Mouse (Mus musculus) kidney, embryonic 14.5 days (tissue): ENCODE results near the gene Kif26b. TPM values are rescaled to one million over a fixed set of nuclear protein-coding genes. Genes with fewer than 3 reads are reported as not detected.

ENCODE experiments used
- ATAC-seq: fragments of 200-750 bp; cut with Nextera tagmentation; 2 replicates; pipeline ENCODE4 v1.8.0; 2017; ENCODE audit warnings: moderate number of reproducible peaks, mild to moderate bottlenecking, moderate TSS enrichment, moderate library complexity; ENCODE audit not compliant: low FRiP score, low TSS enrichment
- H3K27ac ChIP-seq: fragments of 300-500 bp; sonication (generic); 2 replicates; pipeline ENCODE4 v1.5.1; 2014; ENCODE audit warnings: low read depth, mild to moderate bottlenecking, low read length, moderate library complexity, mixed read lengths
- H3K27me3 ChIP-seq: fragments of 300-500 bp; sonication (generic); 2 replicates; pipeline ENCODE4 v1.6.1; 2014; ENCODE audit warnings: mild to moderate bottlenecking, low read length; ENCODE audit not compliant: control insufficient read depth, insufficient read depth
- H3K36me3 ChIP-seq: fragments of 300-500 bp; sonication (generic); 2 replicates; pipeline ENCODE4 v1.6.1; 2014; ENCODE audit warnings: low read length, mixed read lengths; ENCODE audit not compliant: control insufficient read depth, insufficient read depth
- H3K4me1 ChIP-seq: fragments of 300-500 bp; sonication (generic); 2 replicates; pipeline ENCODE4 v1.6.1; 2014; ENCODE audit warnings: low read length, mixed read lengths; ENCODE audit not compliant: control insufficient read depth, insufficient read depth
- H3K4me2 ChIP-seq: fragments of 300-500 bp; sonication (generic); replicated peaks from 2 replicates; pipeline ENCODE4 v1.6.1; 2014; ENCODE audit warnings: low read depth, mild to moderate bottlenecking, low read length
- H3K4me3 ChIP-seq: fragments of 300-500 bp; sonication (generic); 2 replicates; pipeline ENCODE4 v1.5.1; 2014; ENCODE audit warnings: mild to moderate bottlenecking, low read length
- H3K9ac ChIP-seq: fragments of 300-500 bp; sonication (generic); 2 replicates; pipeline ENCODE4 v1.6.1; 2014; ENCODE audit warnings: low read depth, mild to moderate bottlenecking, low read length, moderate library complexity
- H3K9me3 ChIP-seq: fragments of 300-500 bp; sonication (generic); 2 replicates; pipeline ENCODE4 v1.6.1; 2016; ENCODE audit warnings: low read length; ENCODE audit not compliant: control insufficient read depth
- WGBS: fragments of 180-500 bp; shearing (Covaris S2); extraction: QIAGEN DNeasy Blood & Tissue Kit; methylation state at CpG from one replicate; pipeline ENCODE4 v1.1.7; 2014; 5-methylcytosine and 5-hydroxymethylcytosine counted together
- polyA plus RNA-seq: library from polyadenylated mRNA; unstranded; fragments of >200 nt; fragmentation: Nextera tagmentation; extraction: Ambion mirVana; gene quantifications from 2 replicates; pipeline ENCODE4 v1.2.1, GENCODE M21; 2014

Kif26b gene
- polyA plus RNA-seq, 1 experiment from 2014 or later = 22.9 TPM

DNA sequence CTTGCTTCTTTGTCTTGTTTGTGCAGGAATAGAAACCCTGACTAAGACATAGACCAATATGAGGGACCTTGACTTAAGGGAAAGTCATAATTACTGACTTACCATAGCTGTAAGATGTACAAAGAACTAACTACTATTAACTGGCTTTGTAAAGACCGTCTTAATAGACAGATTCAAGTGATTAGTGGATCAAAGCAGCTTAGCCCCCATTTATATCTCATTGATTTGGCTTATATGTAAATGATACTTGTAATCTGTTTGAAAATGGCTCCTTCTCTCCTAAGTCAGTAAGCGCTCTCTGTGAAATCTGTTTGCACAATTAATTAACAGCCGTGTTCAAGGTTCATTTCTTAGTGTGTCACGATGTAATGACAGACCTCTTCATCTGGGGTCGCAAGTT lies 295.9 kb downstream of the Kif26b start:
- H3K9ac ChIP-seq = no peak overlapping the region
- H3K4me2 ChIP-seq = no peak overlapping the region
- WGBS = 81% methylated on average over 5 of the region's 5 CpGs
- H3K4me3 ChIP-seq = no peak overlapping the region
- H3K36me3 ChIP-seq = peaks cover 3% of the 10 kb centered on the region; the same call in 1 of the 2 replicates
- no peak for ATAC-seq
- no peak overlapping the region for H3K27ac ChIP-seq
- H3K9me3 ChIP-seq = no peaks in the 10 kb centered on the region
- 0 out of 2 replicates have a peak, but pooled peaks cover 13% of the 10 kb centered on the region for H3K4me1 ChIP-seq
- H3K27me3 ChIP-seq = no peaks in the 10 kb centered on the region

DNA sequence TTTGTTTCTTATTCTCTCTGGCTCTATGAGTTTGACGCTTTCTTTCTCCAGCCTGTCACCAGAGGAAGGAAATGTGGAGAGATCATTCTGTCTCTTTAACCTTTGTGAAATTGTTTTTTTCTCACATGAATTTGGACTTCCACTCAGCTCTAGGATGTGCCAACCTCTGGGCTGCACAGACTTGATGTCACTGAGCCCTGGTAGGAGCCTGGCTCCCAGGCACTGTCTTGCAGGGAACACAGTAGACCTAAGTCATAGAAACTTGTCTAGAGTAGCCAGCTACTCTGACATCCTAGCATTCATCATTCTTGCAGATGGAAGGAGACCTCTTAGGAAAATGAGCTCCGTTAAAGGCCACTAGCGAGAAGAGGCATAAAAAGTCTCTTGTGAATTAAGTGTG lies 298.3 kb downstream of the Kif26b start:
- 85% methylated on average over 3 of the region's 3 CpGs for WGBS

DNA sequence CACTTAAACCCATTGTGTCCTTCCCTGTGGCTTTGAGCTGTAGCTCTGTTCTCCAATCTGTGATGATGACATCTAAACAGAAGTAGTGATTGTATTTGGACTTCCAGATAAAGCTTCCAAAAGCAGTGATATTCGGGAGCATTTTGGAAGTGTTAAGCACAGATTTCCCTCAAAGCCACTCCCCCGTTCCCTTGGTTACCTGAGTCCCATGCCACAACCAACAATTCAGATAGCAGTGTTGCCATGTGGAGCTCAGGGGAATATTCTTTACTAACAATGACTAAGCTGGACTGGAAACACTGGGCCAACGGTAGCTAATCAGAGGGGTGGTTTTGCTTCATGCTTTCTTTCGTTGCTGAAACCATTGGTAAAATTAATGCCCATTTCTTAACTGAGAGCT lies 300.5 kb downstream of the Kif26b start:
- H3K4me2 ChIP-seq = no peak overlapping the region
- H3K4me3 ChIP-seq = no peak overlapping the region
- H3K27me3 ChIP-seq = no peaks in the 10 kb centered on the region
- ATAC-seq = no peak
- H3K9me3 ChIP-seq = no peaks in the 10 kb centered on the region
- 93% methylated on average over 4 of the region's 4 CpGs for WGBS
- no peaks in the 10 kb centered on the region for H3K36me3 ChIP-seq
- H3K27ac ChIP-seq = no peak overlapping the region
- 0 out of 2 replicates have a peak, but pooled peaks cover 6% of the 10 kb centered on the region for H3K4me1 ChIP-seq
- H3K9ac ChIP-seq = no peak overlapping the region

More for the DNA sequence above, 298.3 kb downstream of the Kif26b start:
- Histone ChIP-seq H3K27me3 (no peaks in the 10 kb centered on the region), H3K4me2 (no peak overlapping the region), H3K36me3 (no peaks in the 10 kb centered on the region), H3K9me3 (no peaks in the 10 kb centered on the region), H3K4me1 (0 out of 2 replicates have a peak, but pooled peaks cover 6% of the 10 kb centered on the region), H3K4me3 (no peak overlapping the region), H3K27ac (no peak overlapping the region), H3K9ac (no peak overlapping the region)
- no peak for ATAC-seq

DNA sequence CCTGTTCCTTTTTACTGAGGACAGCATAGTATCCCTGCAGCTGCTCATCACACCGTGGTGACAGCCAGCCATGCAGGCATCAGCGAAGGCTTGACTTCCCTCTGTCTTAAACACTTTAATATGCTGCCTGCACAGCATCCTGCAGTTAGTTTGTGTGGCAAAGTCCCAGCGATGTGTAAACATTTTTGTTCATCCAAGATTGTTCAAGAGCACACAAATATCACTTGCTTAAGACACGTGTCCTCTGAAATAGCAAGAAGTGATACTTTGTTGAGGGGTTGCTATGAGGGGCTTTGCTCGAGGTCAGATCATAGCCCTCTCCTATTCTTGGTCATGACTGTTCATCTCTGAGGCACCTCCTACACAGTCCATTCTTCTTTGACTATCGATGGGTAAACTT lies 303.6 kb downstream of the Kif26b start:
- Histone ChIP-seq H3K36me3 (no peaks in the 10 kb centered on the region), H3K4me2 (no peak overlapping the region), H3K4me1 (0 out of 2 replicates have a peak, but pooled peaks cover 3% of the 10 kb centered on the region), H3K9me3 (no peaks in the 10 kb centered on the region), H3K9ac (no peak overlapping the region), H3K27ac (no peak overlapping the region), H3K27me3 (no peaks in the 10 kb centered on the region), H3K4me3 (no peak overlapping the region)
- 86% methylated on average over 6 of the region's 6 CpGs for WGBS
- ATAC-seq = no peak

DNA sequence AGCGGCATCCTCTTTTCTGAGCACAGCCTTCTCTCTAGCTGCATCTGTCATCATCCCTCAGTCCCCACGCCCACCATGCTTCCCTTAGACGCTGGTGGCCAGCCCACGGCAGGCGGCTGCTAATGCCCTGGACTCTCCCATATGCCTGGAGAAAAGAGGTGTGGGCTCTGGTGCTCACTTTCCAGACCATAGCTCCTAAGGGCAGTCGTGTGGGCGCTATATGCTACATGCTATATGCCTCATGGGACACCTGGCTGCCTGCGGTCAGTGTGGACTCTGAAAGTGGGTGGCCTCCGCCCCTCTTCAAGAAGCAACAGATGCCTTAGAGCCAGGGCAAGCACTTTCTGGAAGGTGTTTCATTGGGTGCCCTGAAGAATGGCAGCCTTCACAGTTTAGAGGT lies 306.9 kb downstream of the Kif26b start:
- Histone ChIP-seq H3K4me2 (no peak overlapping the region), H3K4me3 (no peak overlapping the region), H3K27me3 (no peaks in the 10 kb centered on the region), H3K4me1 (no peaks in the 10 kb centered on the region; the same call in 1 of the 2 replicates), H3K36me3 (no peaks in the 10 kb centered on the region), H3K27ac (no peak overlapping the region), H3K9me3 (no peaks in the 10 kb centered on the region), H3K9ac (no peak overlapping the region)
- WGBS = 76% methylated on average over 9 of the region's 9 CpGs
- ATAC-seq = no peak

DNA sequence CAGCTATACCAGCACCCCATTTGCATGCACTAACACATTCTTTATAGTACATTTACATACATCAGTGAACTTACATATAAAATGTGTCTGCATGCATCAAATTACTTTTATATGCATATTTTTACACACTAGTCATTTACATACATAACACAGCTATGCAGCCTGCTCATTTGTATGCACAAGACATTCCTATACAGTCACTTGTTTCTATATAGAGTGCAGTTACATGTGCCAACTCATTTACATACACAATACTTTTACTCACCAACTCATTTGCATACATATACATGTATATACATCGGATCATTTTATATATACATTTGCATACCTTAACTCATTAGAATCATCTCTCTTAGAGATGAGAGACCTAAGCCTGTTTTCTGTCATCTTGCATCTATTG lies 308.1 kb downstream of the Kif26b start:
- no peak overlapping the region for H3K9ac ChIP-seq
- WGBS = 84% methylated on average over 1 of the region's 1 CpGs
- no peaks in the 10 kb centered on the region; the same call in 1 of the 2 replicates for H3K4me1 ChIP-seq
- no peaks in the 10 kb centered on the region for H3K9me3 ChIP-seq
- no peak overlapping the region for H3K4me2 ChIP-seq
- no peak overlapping the region for H3K4me3 ChIP-seq
- no peaks in the 10 kb centered on the region for H3K27me3 ChIP-seq
- no peak overlapping the region for H3K27ac ChIP-seq
- H3K36me3 ChIP-seq = no peaks in the 10 kb centered on the region
- no peak for ATAC-seq

DNA sequence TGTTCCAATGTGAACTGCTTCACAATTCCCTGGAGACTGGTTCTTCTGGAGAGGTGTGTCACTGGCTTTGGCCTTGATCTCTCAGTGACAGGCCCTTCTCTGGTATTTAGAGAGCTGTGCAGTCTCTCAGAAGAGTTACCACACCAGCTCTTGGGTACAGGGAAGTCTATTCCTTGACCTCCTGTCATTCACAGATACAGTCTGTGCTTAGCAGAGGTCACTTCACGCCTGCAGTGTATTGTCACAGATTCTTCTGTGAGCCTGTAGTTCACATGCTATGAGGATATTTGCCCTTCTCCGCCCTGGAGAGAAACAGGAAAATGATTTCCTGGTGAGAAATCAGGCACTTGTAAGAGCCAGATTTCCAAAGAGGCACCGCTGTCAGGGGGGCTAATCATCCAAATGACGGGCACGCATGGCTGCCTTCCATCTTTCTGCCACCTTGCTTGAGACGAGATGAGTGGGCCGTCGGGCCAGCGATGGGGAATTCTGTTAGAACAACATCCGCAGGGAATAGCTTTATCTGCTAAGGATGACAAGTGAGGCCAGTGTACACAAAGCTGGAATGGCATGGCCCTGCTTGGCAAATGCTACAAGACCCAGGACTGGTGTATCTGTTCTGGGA lies 309.9 kb downstream of the Kif26b start:
- ATAC-seq = no peak
- WGBS = 63% methylated on average over 10 of the region's 10 CpGs
- H3K27ac ChIP-seq = no peak overlapping the region
- no peak overlapping the region for H3K4me2 ChIP-seq
- H3K4me3 ChIP-seq = no peak overlapping the region
- H3K9me3 ChIP-seq = no peaks in the 10 kb centered on the region
- H3K9ac ChIP-seq = no peak overlapping the region
- no peaks in the 10 kb centered on the region for H3K27me3 ChIP-seq
- no peaks in the 10 kb centered on the region; the same call in 1 of the 2 replicates for H3K4me1 ChIP-seq
- no peaks in the 10 kb centered on the region for H3K36me3 ChIP-seq

DNA sequence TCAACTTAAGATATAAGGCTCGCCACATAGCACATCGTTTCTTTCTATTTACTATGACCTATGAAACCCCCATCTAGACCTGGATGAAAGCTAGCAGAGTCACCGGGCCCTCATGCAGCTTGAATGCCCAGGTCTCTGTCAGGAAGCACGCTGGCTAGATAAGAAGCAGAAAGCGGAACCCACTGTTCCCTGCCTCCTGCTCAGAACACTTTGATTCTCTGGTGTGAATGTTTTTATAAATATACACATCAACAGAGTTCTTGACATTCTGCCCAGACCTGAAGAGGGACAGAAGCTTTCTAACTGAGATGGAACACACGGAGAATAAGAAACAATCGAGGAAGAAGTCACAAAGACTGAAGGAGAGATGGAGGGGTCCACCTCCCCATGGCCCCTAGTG lies 311.4 kb downstream of the Kif26b start:
- Histone ChIP-seq H3K9ac (no peak overlapping the region), H3K4me2 (no peak overlapping the region), H3K36me3 (no peaks in the 10 kb centered on the region), H3K4me1 (no peaks in the 10 kb centered on the region; the same call in 1 of the 2 replicates), H3K27me3 (no peaks in the 10 kb centered on the region), H3K27ac (no peak overlapping the region), H3K9me3 (no peaks in the 10 kb centered on the region), H3K4me3 (no peak overlapping the region)
- no peak for ATAC-seq
- WGBS = 76% methylated on average over 7 of the region's 7 CpGs

DNA sequence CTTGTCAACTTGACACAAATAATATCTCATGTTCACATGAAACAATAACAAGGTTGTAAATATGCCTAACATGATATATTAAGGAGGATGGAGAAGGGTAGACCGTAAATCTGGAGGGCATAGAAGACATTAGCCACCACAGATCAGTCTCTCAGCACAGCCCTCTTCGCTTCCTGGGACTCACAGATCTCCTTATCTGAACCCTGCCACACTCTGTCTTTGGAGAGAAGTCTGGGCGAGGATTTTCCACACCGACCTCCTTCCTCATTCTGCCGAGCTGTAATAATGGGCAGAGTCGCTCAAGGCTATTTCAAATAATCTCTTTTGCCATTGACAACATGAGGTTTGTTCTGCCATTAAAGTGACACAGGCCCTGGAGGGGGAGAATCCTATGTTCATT lies 315.9 kb downstream of the Kif26b start:
- WGBS = 67% methylated on average over 6 of the region's 6 CpGs
- ATAC-seq = no peak
- H3K4me1 ChIP-seq = no peaks in the 10 kb centered on the region
- no peak overlapping the region for H3K9ac ChIP-seq
- no peaks in the 10 kb centered on the region for H3K9me3 ChIP-seq
- H3K36me3 ChIP-seq = no peaks in the 10 kb centered on the region
- H3K27ac ChIP-seq = no peak overlapping the region
- no peak overlapping the region for H3K4me2 ChIP-seq
- no peak overlapping the region for H3K4me3 ChIP-seq
- H3K27me3 ChIP-seq = no peaks in the 10 kb centered on the region
